Mouse (Mus musculus) testis, adult 2 months (tissue): ENCODE measurements around the gene Ppp2r5c. TPM values are rescaled to one million over a fixed set of nuclear protein-coding genes. Genes with fewer than 3 reads are reported as not detected.

Experiments
- H3K27ac ChIP-seq: fragments of 200-500 bp; 2 replicates; pipeline ENCODE4 v1.5.1; 2012; ENCODE audit warnings: low read depth, low read length; ENCODE audit not compliant: control insufficient read depth, insufficient read depth
- H3K27me3 ChIP-seq: fragments of 200-500 bp; 2 replicates; pipeline ENCODE4 v1.6.1; 2012; ENCODE audit warnings: mild to moderate bottlenecking, low read length, moderate library complexity; ENCODE audit not compliant: control insufficient read depth, insufficient read depth
- H3K36me3 ChIP-seq: fragments of 200-500 bp; 2 replicates; pipeline ENCODE4 v1.6.1; 2012; ENCODE audit warnings: mild to moderate bottlenecking, low read length; ENCODE audit not compliant: control insufficient read depth, insufficient read depth
- H3K4me1 ChIP-seq: fragments of 200-500 bp; 2 replicates; pipeline ENCODE4 v1.6.1; 2012; ENCODE audit warnings: low read length; ENCODE audit not compliant: control insufficient read depth, insufficient read depth
- H3K4me3 ChIP-seq: fragments of 200-500 bp; 2 replicates; pipeline ENCODE4 v1.5.1; 2012; ENCODE audit warnings: low read depth, mild to moderate bottlenecking, low read length, moderate library complexity, mixed read lengths; ENCODE audit not compliant: control insufficient read depth
- CTCF ChIP-seq: fragments of 200-500 bp; IDR thresholded peaks from 2 replicates; pipeline ENCODE4 v1.5.1; 2012; ENCODE audit warnings: low read depth, mild to moderate bottlenecking, inconsistent platforms, low read length, moderate library complexity; ENCODE audit not compliant: control insufficient read depth, insufficient read depth, insufficient replicate concordance
- POLR2A ChIP-seq: fragments of 200-500 bp; IDR thresholded peaks from 2 replicates; pipeline ENCODE4 v1.6.1; 2012; ENCODE audit warnings: low read depth, mild to moderate bottlenecking, inconsistent platforms, low read length, moderate library complexity; ENCODE audit not compliant: control insufficient read depth
- polyA plus RNA-seq: library from polyadenylated mRNA; depleted of rRNA; stranded (reverse); fragments of >200 nt; gene quantifications from 2 replicates; pipeline ENCODE4 v1.2.3, GENCODE M21; 2012

The Ppp2r5c gene
- polyA plus RNA-seq, 1 experiment: 202 TPM

- Histone ChIP-seq H3K27ac (no peak overlapping the region), H3K4me3 (no peak overlapping the region), H3K36me3 (no peaks in the 10 kb centered on the region), H3K27me3 (no peaks in the 10 kb centered on the region), H3K4me1 (no peaks in the 10 kb centered on the region)
- TF ChIP-seq CTCF (no peak), POLR2A (no peak)
These were observed 57.9 kb downstream of the Ppp2r5c start for GRCm38 (mm10) chr12:110504793-110505192.

GRCm38 (mm10) chr12:110506046-110506445 is 59.1 kb downstream of the Ppp2r5c start:
- TF ChIP-seq CTCF: no peak
- no peak overlapping the region for H3K4me3 ChIP-seq
- no peaks in the 10 kb centered on the region for H3K36me3 ChIP-seq
- H3K27me3 ChIP-seq: no peaks in the 10 kb centered on the region
- H3K27ac ChIP-seq: no peak overlapping the region
- H3K4me1 ChIP-seq: no peaks in the 10 kb centered on the region

- no peaks in the 10 kb centered on the region for H3K4me1 ChIP-seq
- H3K27ac ChIP-seq: no peak overlapping the region
- TF ChIP-seq POLR2A: no peak
- TF ChIP-seq CTCF: no peak
These were observed 60.9 kb downstream of the Ppp2r5c start for GRCm38 (mm10) chr12:110507714-110508297.

GRCm38 (mm10) chr12:110508680-110509079 is 61.8 kb downstream of the Ppp2r5c start:
- Histone ChIP-seq H3K27me3 (no peaks in the 10 kb centered on the region), H3K27ac (no peak overlapping the region), H3K4me1 (no peaks in the 10 kb centered on the region), H3K4me3 (no peak overlapping the region), H3K36me3 (no peaks in the 10 kb centered on the region)
- TF ChIP-seq POLR2A (no peak), CTCF (no peak)

More at GRCm38 (mm10) chr12:110507714-110508297, 60.9 kb downstream of the Ppp2r5c start:
- Histone ChIP-seq H3K36me3 (no peaks in the 10 kb centered on the region), H3K4me3 (no peak overlapping the region), H3K27me3 (no peaks in the 10 kb centered on the region)

GRCm38 (mm10) chr12:110510171-110510871 is 63.4 kb downstream of the Ppp2r5c start:
- H3K4me1 ChIP-seq: no peaks in the 10 kb centered on the region
- no peaks in the 10 kb centered on the region for H3K27me3 ChIP-seq
- no peak for TF ChIP-seq CTCF
- no peak for TF ChIP-seq POLR2A
- no peak overlapping the region for H3K27ac ChIP-seq
- no peaks in the 10 kb centered on the region for H3K36me3 ChIP-seq
- no peak overlapping the region for H3K4me3 ChIP-seq

GRCm38 (mm10) chr12:110511201-110511600 is 64.3 kb downstream of the Ppp2r5c start:
- H3K27ac ChIP-seq: no peak overlapping the region
- no peaks in the 10 kb centered on the region for H3K27me3 ChIP-seq
- H3K36me3 ChIP-seq: no peaks in the 10 kb centered on the region
- H3K4me1 ChIP-seq: no peaks in the 10 kb centered on the region
- TF ChIP-seq CTCF (no peak), POLR2A (no peak)
- H3K4me3 ChIP-seq: no peak overlapping the region

- no peak overlapping the region for H3K27ac ChIP-seq
- no peak for TF ChIP-seq POLR2A
- no peak for TF ChIP-seq CTCF
- no peaks in the 10 kb centered on the region for H3K36me3 ChIP-seq
- H3K4me3 ChIP-seq: no peak overlapping the region
- H3K4me1 ChIP-seq: no peaks in the 10 kb centered on the region
- no peaks in the 10 kb centered on the region for H3K27me3 ChIP-seq
These were observed 65.0 kb downstream of the Ppp2r5c start for GRCm38 (mm10) chr12:110511856-110512433.
